Mouse (Mus musculus) MEL (cell line): ENCODE results near the gene Inip. TPM values are rescaled to one million over a fixed set of nuclear protein-coding genes. Genes with fewer than 3 reads are reported as not detected.

Experiments used
- DNase-seq: peaks from one replicate; pipeline ENCODE4 v3.0.0; 2011; ENCODE audit warnings: low read depth, low spot score
- H3K27ac ChIP-seq: 2 replicates; pipeline ENCODE4 v1.5.1; 2012; ENCODE audit warnings: low read depth, mild to moderate bottlenecking, control low read depth, low read length, moderate library complexity; ENCODE audit not compliant: control insufficient read depth
- H3K27me3 ChIP-seq, 2 experiments: fragments of 150-350 bp in 1 of 2; sonication (generic) in 1 of 2; 2 replicates each; pipeline ENCODE4 v1.6.1; 2012; ENCODE audit warnings: low read length in 2 of 2, mild to moderate bottlenecking in 2 of 2, improper control_type of control experiment in 1 of 2, moderate library complexity in 1 of 2; ENCODE audit not compliant: insufficient read depth in 2 of 2, control insufficient read depth in 1 of 2
- H3K36me3 ChIP-seq, 2 experiments: 2 replicates each; pipeline ENCODE4 v1.6.1; 2012 to 2014; ENCODE audit warnings: low read length in 2 of 2, improper control_type of control experiment in 1 of 2, inconsistent platforms in 1 of 2, mild to moderate bottlenecking in 1 of 2; ENCODE audit not compliant: insufficient read depth in 2 of 2, control insufficient read depth in 1 of 2
- H3K4me1 ChIP-seq, 2 experiments: fragments of 150-350 bp in 1 of 2; sonication (generic) in 1 of 2; 2 replicates each; pipeline ENCODE4 v1.6.1; 2012; ENCODE audit warnings: low read length in 2 of 2, improper control_type of control experiment in 1 of 2, mild to moderate bottlenecking in 1 of 2; ENCODE audit not compliant: insufficient read depth in 2 of 2, control insufficient read depth in 1 of 2
- H3K4me3 ChIP-seq, 2 experiments: fragments of 150-350 bp in 1 of 2; sonication (generic) in 1 of 2; 2 replicates each; pipeline ENCODE4 v1.5.1; 2012; ENCODE audit warnings: low read depth in 2 of 2, low read length in 2 of 2, mild to moderate bottlenecking in 2 of 2, moderate library complexity in 2 of 2, control low read depth in 1 of 2, improper control_type of control experiment in 1 of 2; ENCODE audit not compliant: control insufficient read depth in 1 of 2, insufficient read depth in 1 of 2
- H3K79me2 ChIP-seq: 2 replicates; pipeline ENCODE4 v1.6.1; 2012; ENCODE audit warnings: mild to moderate bottlenecking, low read length, moderate library complexity; ENCODE audit not compliant: control insufficient read depth, poor library complexity, insufficient read depth
- H3K9ac ChIP-seq: 2 replicates; pipeline ENCODE4 v1.6.1; 2012; ENCODE audit warnings: low read depth, mild to moderate bottlenecking, control low read depth, low read length, moderate library complexity; ENCODE audit not compliant: control insufficient read depth, poor library complexity, severe bottlenecking
- H3K9me3 ChIP-seq: fragments of 150-350 bp; sonication (generic); replicated peaks from 2 replicates; pipeline ENCODE4 v1.6.1; 2012; ENCODE audit warnings: mild to moderate bottlenecking, low read length, improper control_type of control experiment, moderate library complexity; ENCODE audit not compliant: insufficient read depth
- BHLHE40 ChIP-seq: IDR thresholded peaks from 2 replicates; pipeline ENCODE4 v1.6.1; 2012; ENCODE audit warnings: low read depth, mild to moderate bottlenecking, inconsistent platforms, low read length, improper control_type of control experiment, borderline replicate concordance
- E2F4 ChIP-seq: IDR thresholded peaks from 2 replicates; pipeline ENCODE4 v1.6.1; 2011; ENCODE audit warnings: low read depth, low read length, improper control_type of control experiment, borderline replicate concordance
- ELF1 ChIP-seq: IDR thresholded peaks from 2 replicates; pipeline ENCODE4 v1.6.1; 2014; ENCODE audit warnings: low read depth, mild to moderate bottlenecking, inconsistent platforms, low read length, improper control_type of control experiment, moderate library complexity
- GABPA ChIP-seq: IDR thresholded peaks from 2 replicates; pipeline ENCODE4 v1.6.1; 2012; ENCODE audit warnings: low read depth, mild to moderate bottlenecking, inconsistent platforms, low read length, improper control_type of control experiment, moderate library complexity
- GATA1 ChIP-seq: IDR thresholded peaks from 2 replicates; pipeline ENCODE4 v1.6.1; 2011; ENCODE audit warnings: low read depth, low read length, improper control_type of control experiment
- HCFC1 ChIP-seq: IDR thresholded peaks from 2 replicates; pipeline ENCODE4 v1.6.1; 2012; ENCODE audit warnings: low read depth, mild to moderate bottlenecking, inconsistent platforms, low read length, improper control_type of control experiment, moderate library complexity
- MAX ChIP-seq: IDR thresholded peaks from 2 replicates; pipeline ENCODE4 v1.6.1; 2011; ENCODE audit warnings: low read length, improper control_type of control experiment
- MXI1 ChIP-seq: IDR thresholded peaks from 2 replicates; pipeline ENCODE4 v1.6.1; 2011; ENCODE audit warnings: mild to moderate bottlenecking, low read depth, low read length, improper control_type of control experiment
- MYB ChIP-seq: IDR thresholded peaks from 2 replicates; pipeline ENCODE4 v1.6.1; 2011; ENCODE audit warnings: mild to moderate bottlenecking, low read depth, low read length, improper control_type of control experiment
- NELFE ChIP-seq: IDR thresholded peaks from 2 replicates; pipeline ENCODE4 v1.6.1; 2011; ENCODE audit warnings: low read depth, low read length, improper control_type of control experiment
- NRF1 ChIP-seq: IDR thresholded peaks from 2 replicates; pipeline ENCODE4 v1.6.1; 2014; ENCODE audit warnings: low read depth, mild to moderate bottlenecking, inconsistent platforms, low read length, improper control_type of control experiment, moderate library complexity; ENCODE audit not compliant: poor library complexity, insufficient read depth, severe bottlenecking
- POLR2AphosphoS5 ChIP-seq: IDR thresholded peaks from 2 replicates; pipeline ENCODE4 v1.6.1; 2012; ENCODE audit warnings: low read depth, borderline replicate concordance, mild to moderate bottlenecking, inconsistent platforms, low read length, moderate library complexity, mixed read lengths
- TAL1 ChIP-seq: IDR thresholded peaks from 2 replicates; pipeline ENCODE4 v1.6.1; 2012; ENCODE audit warnings: mild to moderate bottlenecking, inconsistent platforms, low read length, moderate library complexity, mixed read lengths
- TCF12 ChIP-seq: IDR thresholded peaks from 2 replicates; pipeline ENCODE4 v1.6.1; 2014; ENCODE audit warnings: low read depth, mild to moderate bottlenecking, inconsistent platforms, low read length, improper control_type of control experiment, moderate library complexity
- UBTF ChIP-seq: IDR thresholded peaks from 2 replicates; pipeline ENCODE4 v1.6.1; 2012; ENCODE audit warnings: low read depth, mild to moderate bottlenecking, inconsistent platforms, low read length, improper control_type of control experiment, moderate library complexity, borderline replicate concordance; ENCODE audit not compliant: insufficient read depth
- USF1 ChIP-seq: IDR thresholded peaks from 2 replicates; pipeline ENCODE4 v1.6.1; 2014; ENCODE audit warnings: low read depth, mild to moderate bottlenecking, inconsistent platforms, low read length, improper control_type of control experiment, moderate library complexity
- ZC3H11A ChIP-seq: IDR thresholded peaks from 2 replicates; pipeline ENCODE4 v1.6.1; 2012; ENCODE audit warnings: low read depth, mild to moderate bottlenecking, inconsistent platforms, low read length, improper control_type of control experiment
- ZKSCAN1 ChIP-seq: IDR thresholded peaks from 2 replicates; pipeline ENCODE4 v1.6.1; 2012; ENCODE audit warnings: low read depth, mild to moderate bottlenecking, inconsistent platforms, low read length, improper control_type of control experiment, moderate library complexity
- polyA plus RNA-seq, 2 experiments: library from polyadenylated mRNA; stranded (reverse) in 1 of 2; unstranded in 1 of 2; fragments of >175 nt in 1 of 2; fragments of >200 nt in 1 of 2; gene quantifications; 2 replicates each; pipeline versions ENCODE4 v1.2.1 to v1.2.4; 2012; ENCODE audit warnings: low replicate concordance in 2 of 2, low read depth in 1 of 2; ENCODE audit not compliant: insufficient read length in 2 of 2, insufficient read depth in 1 of 2, missing spikeins in 1 of 2
- total RNA-seq: library from RNA; depleted of rRNA; stranded (reverse); fragments of 300-350 nt; gene quantifications from 2 replicates; pipeline ENCODE4 v1.2.3, GENCODE M21; 2012

The Inip gene
- total and polyA plus RNA-seq, 3 experiments = 42.4 to 50.3 TPM; not detected in 1

DNA sequence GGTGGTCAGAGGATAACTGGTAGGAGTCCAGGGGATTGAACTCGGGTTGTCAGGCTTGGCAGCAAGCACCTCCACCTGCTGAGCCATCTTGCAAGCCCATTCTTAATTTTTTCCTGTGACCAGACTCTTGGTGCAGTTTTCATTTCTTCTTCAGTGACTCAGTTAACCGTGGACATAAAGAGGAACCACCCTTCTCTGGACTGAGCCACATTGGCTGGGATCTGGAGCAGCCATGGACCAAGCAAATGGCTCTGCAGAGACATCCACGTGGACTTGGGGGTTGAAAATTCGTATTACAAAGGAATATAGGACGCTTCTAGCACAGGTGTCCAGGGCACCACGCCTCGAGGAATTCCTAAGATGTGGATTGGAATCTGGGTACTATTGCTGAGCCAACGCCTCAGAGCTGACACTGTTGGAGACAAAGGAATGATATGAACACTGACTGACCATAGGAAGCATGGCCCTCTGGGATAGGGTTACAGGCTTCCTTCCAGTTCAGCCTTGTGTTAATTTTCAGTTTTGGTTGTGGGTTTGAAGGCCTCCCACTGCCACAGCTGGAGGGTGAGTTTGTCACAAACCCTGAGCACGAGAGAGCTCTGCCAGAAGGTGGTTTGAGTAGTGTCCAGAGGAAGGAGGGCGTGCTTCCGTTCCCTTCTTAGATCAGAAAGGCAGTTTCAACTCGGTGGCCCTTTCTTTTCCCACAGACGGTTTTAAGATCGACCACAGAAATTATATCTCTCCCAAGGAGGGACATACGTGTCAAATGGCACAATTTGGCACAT lies 43.3 kb upstream of the Inip start:
- Histone ChIP-seq H3K9ac (no peak overlapping the region), H3K27ac (no peak overlapping the region), H3K4me1 (no peaks in the 10 kb centered on the region), H3K9me3 (no peaks in the 10 kb centered on the region), H3K79me2 (no peaks in the 10 kb centered on the region), H3K27me3 (no peaks in the 10 kb centered on the region), H3K4me3 (no peak overlapping the region), H3K36me3 (no peaks in the 10 kb centered on the region)
- TF ChIP-seq ZC3H11A = no peak
- no peak for TF ChIP-seq NELFE
- no peak for TF ChIP-seq TCF12
- DNase-seq = no peak

DNA sequence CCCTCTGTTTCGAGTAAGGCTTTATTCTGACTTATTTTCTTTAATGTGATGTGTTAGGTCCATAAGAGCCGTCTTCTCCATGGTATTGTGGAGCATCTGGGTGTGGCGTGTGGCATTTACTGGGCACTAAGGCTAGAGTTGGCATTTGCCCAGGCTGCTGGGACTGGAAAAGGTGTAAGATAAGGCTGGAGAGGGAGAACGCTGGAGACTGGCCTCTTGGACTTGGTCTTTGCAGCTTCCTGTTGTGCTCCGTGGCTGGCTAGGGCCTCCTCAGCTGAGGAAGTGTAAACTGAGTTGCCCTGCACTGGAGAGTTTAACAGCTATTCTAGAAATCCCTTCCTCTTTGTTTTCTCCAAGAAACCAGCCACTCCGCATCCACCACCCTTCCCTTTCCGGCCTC lies 36.3 kb upstream of the Inip start:
- Histone ChIP-seq H3K79me2 (no peaks in the 10 kb centered on the region), H3K4me3 (no peak overlapping the region), H3K4me1 (no peaks in the 10 kb centered on the region), H3K9ac (no peak overlapping the region), H3K27ac (no peak overlapping the region), H3K36me3 (no peaks in the 10 kb centered on the region), H3K27me3 (no peaks in the 10 kb centered on the region), H3K9me3 (no peaks in the 10 kb centered on the region)
- TF ChIP-seq UBTF = no peak
- TF ChIP-seq NRF1 = no peak
- TF ChIP-seq MAX = no peak
- TF ChIP-seq E2F4 = no peak
- TF ChIP-seq ZKSCAN1 = no peak
- TF ChIP-seq POLR2AphosphoS5 = no peak
- TF ChIP-seq GABPA = no peak
- TF ChIP-seq BHLHE40 = no peak
- no peak for TF ChIP-seq USF1
- no peak for TF ChIP-seq ELF1
- no peak for TF ChIP-seq GATA1
- no peak for TF ChIP-seq MYB
- no peak for TF ChIP-seq HCFC1
- no peak for TF ChIP-seq TAL1
- TF ChIP-seq MXI1 = no peak
- no peak for TF ChIP-seq TCF12
- no peak for TF ChIP-seq NELFE
- no peak for DNase-seq
